Mouse (Mus musculus): ENCODE results near the gene Myo18a.

Gene Myo18a

DNA sequence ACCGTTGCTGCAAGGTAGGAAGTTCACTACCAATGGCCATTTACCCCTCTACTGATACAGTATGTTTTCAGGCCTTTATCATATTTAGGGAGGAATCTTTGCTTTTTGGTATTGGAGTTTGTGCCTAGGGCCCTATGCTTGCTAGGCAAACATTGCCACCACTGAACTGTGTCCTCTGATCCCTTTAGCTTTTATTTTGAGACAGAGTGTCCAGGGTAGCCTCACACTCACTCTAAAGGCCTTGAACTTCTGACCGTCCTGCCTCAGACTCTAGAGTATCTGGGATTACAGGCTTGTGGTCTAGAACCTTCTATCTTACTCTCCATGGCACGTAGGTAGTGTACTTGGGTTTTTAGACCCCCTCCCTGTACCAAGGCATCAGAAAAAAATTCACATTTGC lies 137.1 kb downstream of the Myo18a start:
- DNase-seq (ENCODE audit: low spot score in 2 of 2): no peak

DNA sequence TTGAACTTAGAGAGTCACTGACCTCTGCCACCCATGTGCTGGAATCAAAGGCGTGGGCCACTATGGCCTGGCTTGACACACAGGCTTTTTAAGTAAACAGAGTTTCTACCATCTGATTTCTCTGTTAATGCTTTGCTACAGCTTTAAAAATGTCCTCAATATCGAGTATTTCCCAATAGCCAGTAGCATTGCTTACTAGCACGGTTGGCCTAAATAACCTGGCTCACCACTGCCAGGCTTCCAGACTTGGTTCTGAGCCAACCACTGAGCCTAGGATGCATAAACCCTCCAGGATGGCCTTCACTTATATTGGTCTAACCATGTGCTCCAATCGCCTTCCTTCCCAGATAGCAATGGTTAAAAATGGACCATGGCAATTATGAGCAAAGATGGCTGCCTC lies 137.7 kb downstream of the Myo18a start:
- DNase-seq (ENCODE audit: low spot score in 2 of 2): no peak

DNA sequence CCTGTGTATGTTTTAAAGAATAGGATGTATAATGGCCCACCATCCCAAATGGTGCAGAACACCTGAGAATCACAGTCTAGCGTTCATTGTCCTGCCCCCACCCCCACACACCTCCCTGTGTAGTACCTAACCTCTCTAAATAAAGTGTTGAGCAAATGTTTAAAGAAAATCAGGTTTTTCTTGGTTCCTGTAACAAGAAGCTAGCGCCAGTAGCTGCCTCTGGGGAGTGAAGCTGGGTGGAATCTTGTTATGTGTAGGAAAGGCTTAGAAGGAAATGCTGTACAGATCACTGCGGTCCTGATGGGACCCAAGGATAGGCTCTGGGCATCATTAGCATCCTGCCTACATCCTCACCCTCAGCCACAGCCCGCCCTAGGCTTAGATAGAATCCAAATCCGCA lies 138.3 kb downstream of the Myo18a start:
- DNase-seq (ENCODE audit: low spot score in 2 of 2): no peak

DNA sequence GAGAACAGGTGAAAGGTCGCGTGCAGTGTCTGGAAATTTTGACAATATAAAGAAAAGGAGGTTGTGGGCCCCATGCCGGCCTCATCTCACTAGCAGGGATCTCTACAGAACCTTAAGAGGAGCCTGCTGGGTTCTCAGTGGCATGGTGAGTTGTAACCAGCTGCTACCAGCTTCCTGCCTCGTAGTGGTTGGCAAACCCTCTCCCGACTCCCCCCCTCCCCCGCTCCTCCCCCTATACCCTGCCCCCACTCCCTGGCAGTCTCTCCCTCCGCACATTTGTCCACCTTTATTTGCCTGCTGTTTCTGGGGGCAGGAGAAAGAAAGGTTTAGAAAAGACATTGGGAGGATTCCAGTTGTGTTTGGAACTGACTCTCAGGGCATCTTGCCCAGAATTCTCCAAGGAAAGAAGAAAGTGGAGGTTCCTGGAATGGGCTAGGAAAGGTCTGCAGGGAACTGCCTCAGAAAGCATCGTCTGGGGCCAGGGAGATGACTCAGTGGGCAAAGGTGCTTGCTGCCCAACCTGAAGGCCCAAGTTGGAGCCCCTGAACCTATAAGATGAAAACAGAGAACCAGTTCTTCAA lies 138.8 kb downstream of the Myo18a start:
- DNase-seq (ENCODE audit: low spot score in 2 of 2): no peak

DNA sequence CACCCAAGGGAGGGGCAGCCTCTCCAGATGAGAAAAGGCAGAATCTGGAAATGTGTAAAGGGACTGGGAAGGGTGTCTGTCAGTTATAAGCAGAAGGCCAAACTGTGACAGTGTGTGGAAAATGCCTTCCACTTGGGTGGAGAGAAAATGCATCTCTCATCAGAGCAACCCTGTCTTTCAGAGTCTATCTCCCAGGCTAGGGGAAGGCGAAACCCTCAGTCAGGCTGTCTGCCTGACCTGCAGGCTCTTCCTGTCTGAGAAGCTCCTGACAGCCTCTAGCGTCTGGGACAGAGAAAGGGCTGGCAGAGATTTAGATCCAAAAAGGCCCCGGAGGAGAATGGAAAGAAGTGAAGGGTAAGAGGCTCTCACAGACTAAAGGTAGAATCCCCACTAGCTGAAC lies 140.7 kb downstream of the Myo18a start:
- no peak for DNase-seq (ENCODE audit: low spot score in 2 of 2)

DNA sequence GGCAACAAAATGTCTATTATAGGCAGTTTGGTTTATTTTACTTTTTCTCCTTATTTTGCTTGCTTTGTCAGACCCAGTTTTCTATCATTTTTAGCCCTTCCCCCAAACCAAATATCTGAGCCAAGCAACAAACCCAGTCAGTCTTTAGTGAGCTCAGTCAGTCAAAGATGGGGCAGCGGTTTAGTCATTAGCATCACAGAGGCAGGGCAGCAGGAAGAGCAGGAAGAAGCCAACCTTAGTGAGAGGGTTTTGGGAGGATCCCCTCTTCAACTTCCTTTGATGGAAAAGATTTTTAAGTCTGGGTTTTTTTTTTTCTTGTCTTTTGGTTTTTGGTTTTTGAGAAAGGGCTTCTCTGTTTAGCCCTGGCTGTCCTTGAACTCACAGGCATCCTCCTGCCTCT lies 141.7 kb downstream of the Myo18a start:
- DNase-seq (ENCODE audit: low spot score in 2 of 2): no peak

DNA sequence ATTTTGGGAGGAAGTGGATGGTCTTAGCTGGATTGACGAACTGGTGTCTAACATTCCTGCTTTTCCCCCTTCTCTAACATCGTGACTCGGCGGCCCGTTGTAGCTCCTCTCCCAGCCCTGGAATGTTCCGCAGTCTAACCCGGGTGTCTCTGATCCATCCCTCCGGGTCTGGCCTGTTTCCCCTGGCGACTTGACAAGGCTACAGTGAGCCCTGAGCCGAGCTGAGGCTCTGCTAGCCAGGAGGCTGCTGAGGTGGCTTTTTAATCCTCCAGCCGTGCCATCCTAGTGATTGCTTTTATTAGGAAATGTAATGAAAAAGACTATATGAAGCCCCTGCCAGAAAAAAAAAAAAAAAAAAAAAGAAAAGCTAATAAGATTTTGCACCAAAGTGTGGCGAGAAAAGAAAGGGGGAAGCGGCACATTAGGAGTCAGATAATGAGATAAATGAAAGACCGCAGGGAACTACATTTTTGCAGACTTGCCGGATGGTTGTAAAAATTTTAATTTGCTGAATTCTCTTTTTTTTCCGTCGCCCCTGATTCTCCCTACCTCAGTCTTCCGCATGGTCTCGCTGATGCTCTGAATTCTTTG lies 143.1 kb downstream of the Myo18a start:
- no peak for DNase-seq (ENCODE audit: low spot score in 2 of 2)

DNA sequence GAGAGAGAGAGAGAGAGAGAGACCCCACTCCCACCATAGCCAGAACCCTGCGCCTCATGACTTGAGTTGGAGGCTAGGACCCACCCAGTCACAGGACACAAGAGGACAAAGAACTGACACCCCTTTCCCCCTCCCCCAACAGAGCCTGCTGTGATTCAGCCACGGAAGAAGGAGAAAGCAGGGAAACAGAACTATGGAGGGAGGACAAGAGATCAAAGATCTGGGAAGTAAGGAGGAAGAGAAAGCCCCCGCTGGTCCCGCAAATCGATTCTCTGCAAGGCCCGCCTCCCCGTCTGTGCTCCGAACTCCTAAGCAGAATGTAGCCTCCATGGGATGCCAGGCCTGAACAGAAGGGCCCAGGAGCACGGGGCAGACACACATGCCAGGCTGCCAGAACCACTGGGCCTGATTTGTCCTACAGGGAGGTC lies 143.7 kb downstream of the Myo18a start:
- no peak for DNase-seq (ENCODE audit: low spot score in 2 of 2)

DNA sequence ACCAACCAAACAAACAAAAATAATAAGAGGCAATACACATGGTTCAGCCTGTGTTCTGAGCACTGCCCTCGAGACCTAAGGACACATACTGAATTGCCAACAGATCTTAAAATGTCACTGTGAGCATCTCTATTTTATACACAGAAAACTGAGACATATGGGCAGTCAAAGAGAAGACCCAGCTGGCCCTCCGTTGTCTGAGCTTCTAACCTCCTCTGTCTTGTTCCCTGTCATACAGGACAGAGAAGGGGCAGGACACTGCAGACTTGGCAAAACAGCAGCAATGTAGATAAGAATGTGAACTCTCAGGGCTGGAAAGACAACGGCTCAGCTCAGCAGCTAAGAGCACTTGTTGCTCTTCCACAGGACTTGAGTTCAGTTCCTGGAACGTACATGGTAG lies 145.4 kb downstream of the Myo18a start:
- DNase-seq (ENCODE audit: low spot score in 2 of 2): no peak

DNA sequence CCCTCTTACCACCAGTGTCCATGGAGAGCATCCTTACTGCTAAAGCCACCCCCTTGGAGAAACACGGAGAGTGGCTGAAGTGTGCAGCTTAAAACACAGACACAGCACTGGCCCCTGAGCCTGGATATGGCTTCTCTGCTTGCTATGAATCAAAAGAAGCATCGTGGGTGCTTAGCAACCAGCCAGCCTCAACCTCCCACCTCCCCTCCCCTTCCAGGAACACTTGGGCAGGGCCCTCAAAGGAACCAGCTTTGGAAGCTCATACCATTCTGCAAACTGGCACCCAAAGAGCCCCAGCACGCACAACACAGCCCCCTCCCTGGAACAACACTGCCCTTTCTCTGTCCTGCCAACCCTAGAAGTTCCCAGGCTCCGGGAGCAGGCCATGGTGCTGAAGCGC lies 146.3 kb downstream of the Myo18a start:
- DNase-seq (ENCODE audit: low spot score in 2 of 2): no peak

DNA sequence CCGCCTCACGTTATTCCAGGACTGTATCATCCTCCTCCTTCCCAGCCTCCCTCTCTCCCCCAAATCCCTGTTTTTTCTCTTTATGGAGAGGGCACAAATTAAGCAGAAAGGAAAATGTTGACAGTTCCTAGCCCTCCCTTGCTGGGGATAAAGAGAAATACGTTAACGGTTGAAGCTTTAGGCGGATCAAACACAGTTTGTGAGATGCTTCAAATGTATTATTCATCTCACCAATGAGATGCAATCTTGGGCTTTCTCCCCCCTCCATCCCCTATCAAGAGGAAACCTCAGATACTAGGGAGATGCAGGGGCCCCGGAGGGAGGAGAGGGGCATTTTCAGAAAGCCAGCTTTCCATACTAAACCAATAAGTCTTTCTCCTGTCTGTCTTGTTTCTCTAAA lies 146.7 kb downstream of the Myo18a start:
- DNase-seq (ENCODE audit: low spot score in 2 of 2): no peak

DNA sequence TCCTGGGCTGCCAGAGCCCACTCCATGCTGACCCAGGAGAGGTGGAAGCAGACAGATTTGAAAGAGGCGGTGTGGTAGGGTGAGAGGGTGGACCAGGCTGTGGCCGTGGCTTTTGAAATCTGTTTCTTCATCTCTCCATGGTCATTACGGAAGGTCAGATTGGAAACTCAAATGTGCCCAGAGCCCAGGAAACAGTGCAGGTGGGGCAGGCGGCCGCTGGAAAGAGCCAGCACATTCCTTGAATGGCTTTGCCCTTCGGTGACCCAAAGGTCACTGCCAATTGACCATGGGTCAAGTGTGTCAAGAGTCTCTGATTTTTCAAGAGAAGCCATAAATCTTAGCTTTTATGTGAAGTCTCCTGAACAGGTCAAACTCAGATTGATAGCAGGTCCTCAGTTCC lies 150.5 kb downstream of the Myo18a start:
- DNase-seq (ENCODE audit: low spot score in 2 of 2): no peak

DNA sequence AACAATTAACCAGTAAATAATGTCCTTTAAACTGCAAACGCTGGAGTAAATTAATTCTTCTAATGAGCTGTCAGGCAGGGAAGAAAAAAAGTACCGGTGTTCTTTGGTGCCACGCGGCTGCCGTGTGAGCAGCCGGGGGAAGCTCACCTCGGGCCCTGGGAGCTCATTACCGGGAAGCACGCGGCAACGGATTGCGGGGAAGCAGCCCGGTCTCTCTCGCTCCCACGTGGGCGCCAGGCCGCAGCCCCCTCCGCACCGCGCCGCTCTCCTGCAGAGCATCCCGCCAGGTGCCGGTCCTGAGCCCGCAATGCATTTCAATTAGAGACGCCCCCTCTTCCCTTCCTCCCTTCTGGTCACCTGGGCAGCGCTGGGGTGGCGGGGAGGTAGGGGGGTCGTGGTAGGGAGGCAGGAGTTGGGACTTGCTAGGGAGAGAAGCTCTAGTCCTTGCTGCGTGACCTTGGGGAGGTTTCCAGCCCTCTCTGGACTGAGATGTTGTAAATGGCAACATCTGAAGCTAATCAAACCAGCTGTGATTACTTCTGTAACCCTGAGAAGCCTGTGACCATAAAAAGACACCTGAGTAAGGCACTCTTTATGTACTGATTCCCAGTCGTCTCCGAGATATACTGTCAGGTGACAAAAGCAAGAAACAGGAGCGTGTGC lies 151.7 kb downstream of the Myo18a start:
- no peak for DNase-seq (ENCODE audit: low spot score in 2 of 2)

Data from spleen, postnatal 4 days (tissue).